Mouse (Mus musculus) myocyte (in vitro differentiated cells): Measurements from ENCODE around the gene Slc44a5. TPM values are rescaled to one million over a fixed set of nuclear protein-coding genes. Genes with fewer than 3 reads are reported as not detected.

Source experiments
- H3K27me3 ChIP-seq: one replicate; pipeline ENCODE4 v1.6.1; 2011; ENCODE audit not compliant: control insufficient read depth, insufficient read depth, insufficient read length
- H3K36me3 ChIP-seq: one replicate; pipeline ENCODE4 v1.6.1; 2011; ENCODE audit not compliant: control insufficient read depth, insufficient read depth
- H3K4me2 ChIP-seq: one replicate; pipeline ENCODE4 v1.6.1; 2011; ENCODE audit warnings: low read depth, control low read depth
- H3K4me3 ChIP-seq: one replicate; pipeline ENCODE4 v1.5.1; 2011; ENCODE audit warnings: mild to moderate bottlenecking, control low read depth, moderate library complexity
- H3K79me2 ChIP-seq: one replicate; pipeline ENCODE4 v1.6.1; 2011; ENCODE audit not compliant: control insufficient read depth, insufficient read depth
- H3ac ChIP-seq: one replicate; pipeline ENCODE4 v1.6.1; 2011; ENCODE audit not compliant: control insufficient read depth, insufficient read length
- CEBPB ChIP-seq: IDR thresholded peaks from 2 replicates; pipeline ENCODE4 v1.6.1; 2011; ENCODE audit warnings: mild to moderate bottlenecking, moderate library complexity; ENCODE audit not compliant: poor library complexity, insufficient read depth, severe bottlenecking
- E2F4 ChIP-seq: IDR thresholded peaks from one replicate; pipeline ENCODE4 v1.6.1; 2011; ENCODE audit warnings: mild to moderate bottlenecking, control low read depth, moderate library complexity; ENCODE audit not compliant: insufficient read depth
- MAX ChIP-seq: IDR thresholded peaks from one replicate; pipeline ENCODE4 v1.6.1; 2011; ENCODE audit warnings: low read depth, mild to moderate bottlenecking, control low read depth
- MYOD1 ChIP-seq, 3 experiments: IDR thresholded peaks; one replicate each; pipeline ENCODE4 v1.6.1; 2011; ENCODE audit warnings: control low read depth in 2 of 3, low read depth in 2 of 3, mild to moderate bottlenecking in 2 of 3, moderate library complexity in 1 of 3; ENCODE audit not compliant: insufficient read length in 2 of 3, control insufficient read depth in 1 of 3
- MYOG ChIP-seq, 3 experiments: IDR thresholded peaks; one replicate each; pipeline ENCODE4 v1.6.1; 2011; ENCODE audit warnings: control low read depth in 2 of 3, low read depth in 2 of 3, mild to moderate bottlenecking in 2 of 3; ENCODE audit not compliant: insufficient read length in 2 of 3, control insufficient read depth in 1 of 3, insufficient read depth in 1 of 3
- POLR2A ChIP-seq: IDR thresholded peaks from one replicate; pipeline ENCODE4 v1.6.1; 2011; ENCODE audit warnings: low read depth, mild to moderate bottlenecking, control low read depth, moderate library complexity; ENCODE audit not compliant: insufficient read length
- POLR2AphosphoS2 ChIP-seq: IDR thresholded peaks from one replicate; pipeline ENCODE4 v1.6.1; 2011; ENCODE audit warnings: low read depth, control low read depth; ENCODE audit not compliant: insufficient read length
- REST ChIP-seq: IDR thresholded peaks from one replicate; pipeline ENCODE4 v1.6.1; 2011; ENCODE audit warnings: mild to moderate bottlenecking, control low read depth, moderate library complexity; ENCODE audit not compliant: insufficient read depth, insufficient read length
- SRF ChIP-seq: IDR thresholded peaks from one replicate; pipeline ENCODE4 v1.6.1; 2011; ENCODE audit warnings: low read depth; ENCODE audit not compliant: control insufficient read depth, insufficient read length
- TCF12 ChIP-seq: IDR thresholded peaks from one replicate; pipeline ENCODE4 v1.6.1; 2011; ENCODE audit warnings: mild to moderate bottlenecking, control low read depth; ENCODE audit not compliant: poor library complexity, insufficient read depth, severe bottlenecking
- TCF3 ChIP-seq: IDR thresholded peaks from one replicate; pipeline ENCODE4 v1.6.1; 2011; ENCODE audit warnings: low read depth, control low read depth; ENCODE audit not compliant: insufficient read length
- USF1 ChIP-seq: IDR thresholded peaks from one replicate; pipeline ENCODE4 v1.6.1; 2011; ENCODE audit warnings: low read depth, mild to moderate bottlenecking, control low read depth, moderate library complexity
- polyA plus RNA-seq: library from polyadenylated mRNA; unstranded; fragments of >200 nt; fragmentation: generic; extraction: Trizol; gene quantifications from one replicate; pipeline ENCODE4 v1.2.1, GENCODE M21; 2012; ENCODE audit warnings: missing spikeins

Slc44a5 gene
- polyA plus RNA-seq, 1 experiment, result not detected

DNA sequence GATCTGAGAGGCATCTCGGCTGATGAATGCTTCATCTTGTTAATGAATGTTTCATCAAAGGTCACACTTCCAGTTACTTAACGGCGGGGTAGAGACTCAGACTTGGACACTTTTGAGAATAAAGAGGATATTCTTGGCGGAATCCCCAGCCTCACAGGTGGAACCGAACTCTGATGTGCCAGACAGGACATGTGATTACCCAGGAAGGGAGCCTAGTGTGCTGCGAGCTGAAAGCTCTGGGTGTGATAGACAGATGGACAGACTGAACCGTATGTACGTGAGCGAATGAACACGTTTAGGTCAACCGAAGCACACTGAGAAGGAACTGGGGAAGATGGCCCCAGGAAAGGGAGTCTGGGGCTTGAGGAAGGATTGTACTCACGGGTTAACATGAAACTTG is 228.6 kb downstream of the Slc44a5 start:
- Histone ChIP-seq H3K4me2 (no peak overlapping the region), H3K27me3 (no peaks in the 10 kb centered on the region), H3K79me2 (no peaks in the 10 kb centered on the region), H3ac (no peak overlapping the region), H3K36me3 (no peaks in the 10 kb centered on the region), H3K4me3 (no peak overlapping the region)
- TF ChIP-seq TCF12 (no peak), TCF3 (no peak), POLR2A (no peak), E2F4 (no peak), MYOG (IDR thresholded peaks at IDR 0.05; ENCODE audit: control insufficient read depth in 1 of 3, insufficient read depth in 1 of 3, insufficient read length in 2 of 3, low read depth in 2 of 3) (no peak), MYOD1 (IDR thresholded peaks at IDR 0.05; ENCODE audit: control insufficient read depth in 1 of 3, insufficient read length in 2 of 3, low read depth in 2 of 3) (no peak), REST (no peak), MAX (no peak), USF1 (no peak), POLR2AphosphoS2 (no peak), SRF (no peak), CEBPB (no peak)

DNA sequence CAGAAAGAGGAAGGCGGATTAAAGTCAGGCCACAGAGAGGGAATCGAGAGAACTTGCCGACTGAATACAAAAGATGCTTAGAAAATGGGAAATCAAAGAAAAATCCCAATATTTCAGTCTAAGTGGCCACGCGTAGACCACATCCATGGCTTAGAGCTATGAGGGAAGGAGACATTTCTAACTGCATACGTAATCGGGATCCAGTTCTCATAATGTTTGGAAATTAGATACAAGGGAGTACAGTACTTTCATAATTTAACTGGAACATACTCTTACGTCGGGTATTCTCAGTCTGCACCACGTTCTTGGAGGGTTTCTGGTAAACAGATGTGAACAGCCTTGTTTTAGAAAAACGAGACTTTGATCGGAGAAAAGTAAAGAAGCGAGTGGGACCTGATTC is 229.1 kb downstream of the Slc44a5 start:
- Histone ChIP-seq H3K27me3 (no peaks in the 10 kb centered on the region), H3K4me2 (no peak overlapping the region), H3K4me3 (no peak overlapping the region), H3K36me3 (no peaks in the 10 kb centered on the region), H3ac (no peak overlapping the region), H3K79me2 (no peaks in the 10 kb centered on the region)
- no peak for TF ChIP-seq USF1
- TF ChIP-seq MYOG (IDR thresholded peaks at IDR 0.05; ENCODE audit: control insufficient read depth in 1 of 3, insufficient read depth in 1 of 3, insufficient read length in 2 of 3, low read depth in 2 of 3), result no peak
- TF ChIP-seq CEBPB, result no peak
- TF ChIP-seq POLR2AphosphoS2, result no peak
- TF ChIP-seq MYOD1 (IDR thresholded peaks at IDR 0.05; ENCODE audit: control insufficient read depth in 1 of 3, insufficient read length in 2 of 3, low read depth in 2 of 3), result no peak
- TF ChIP-seq E2F4, result no peak
- TF ChIP-seq POLR2A, result no peak

DNA sequence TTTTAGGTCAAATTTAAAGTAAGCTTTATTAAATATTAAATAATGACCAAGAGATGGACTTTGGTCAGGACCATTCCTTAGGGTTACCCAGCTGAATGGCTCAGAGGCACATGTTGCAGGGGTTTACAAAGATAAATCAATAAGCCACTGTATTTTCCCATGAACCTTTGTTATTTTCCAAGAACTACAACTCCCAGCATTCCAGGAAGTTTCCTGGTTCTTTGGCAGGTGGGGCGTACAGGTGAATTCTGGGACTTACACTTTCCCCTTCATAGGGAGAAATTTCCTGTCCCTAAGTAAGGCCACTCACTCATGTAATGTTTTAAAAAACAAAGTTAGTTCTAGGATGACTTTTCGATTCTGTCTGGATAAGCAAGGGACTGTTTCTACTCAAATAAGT is 235.2 kb downstream of the Slc44a5 start:
- TF ChIP-seq USF1, result no peak
- TF ChIP-seq SRF, result no peak
- TF ChIP-seq POLR2A, result no peak
- no peak for TF ChIP-seq CEBPB
- TF ChIP-seq REST, result no peak
- TF ChIP-seq TCF3, result no peak
- TF ChIP-seq MYOG (IDR thresholded peaks at IDR 0.05; ENCODE audit: control insufficient read depth in 1 of 3, insufficient read depth in 1 of 3, insufficient read length in 2 of 3, low read depth in 2 of 3), result no peak
- no peak for TF ChIP-seq POLR2AphosphoS2
- TF ChIP-seq TCF12, result no peak
- TF ChIP-seq MAX, result no peak
- no peak for TF ChIP-seq E2F4
- no peak for TF ChIP-seq MYOD1 (IDR thresholded peaks at IDR 0.05; ENCODE audit: control insufficient read depth in 1 of 3, insufficient read length in 2 of 3, low read depth in 2 of 3)
- H3K4me2 ChIP-seq, result no peak overlapping the region
- no peaks in the 10 kb centered on the region for H3K27me3 ChIP-seq
- no peak overlapping the region for H3ac ChIP-seq
- H3K79me2 ChIP-seq, result no peaks in the 10 kb centered on the region
- H3K36me3 ChIP-seq, result no peaks in the 10 kb centered on the region
- no peak overlapping the region for H3K4me3 ChIP-seq

DNA sequence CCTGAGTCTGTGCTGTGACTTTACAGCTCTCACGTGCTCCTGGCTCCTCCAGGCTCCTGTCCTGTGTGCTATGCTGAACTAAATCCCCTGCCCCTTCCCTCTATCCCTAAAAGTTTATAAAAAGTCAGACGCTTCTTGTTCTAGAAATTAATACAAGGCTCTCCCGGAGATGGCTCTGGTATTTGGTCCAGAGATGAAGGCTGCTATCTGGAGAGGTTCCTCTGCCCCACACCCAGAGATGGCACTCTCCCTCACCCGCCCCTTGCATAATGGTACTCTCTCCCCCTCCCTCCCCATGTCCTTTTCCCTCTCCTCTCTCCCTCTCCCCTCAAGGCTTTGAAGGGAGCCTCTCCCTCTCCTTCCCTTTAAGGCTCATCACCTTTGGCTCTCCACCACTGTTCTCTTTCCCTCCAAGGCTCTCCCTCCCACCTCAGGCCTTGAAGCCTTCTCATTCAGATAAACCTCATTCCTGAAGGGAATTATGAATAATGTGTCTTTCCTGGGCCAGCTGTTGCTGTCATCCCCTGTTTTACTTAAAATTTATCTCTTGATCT is 236.0 kb downstream of the Slc44a5 start:
- Histone ChIP-seq H3K36me3 (no peaks in the 10 kb centered on the region), H3K79me2 (no peaks in the 10 kb centered on the region), H3K4me2 (no peak overlapping the region), H3K27me3 (no peaks in the 10 kb centered on the region), H3ac (no peak overlapping the region), H3K4me3 (no peak overlapping the region)
- TF ChIP-seq POLR2AphosphoS2 (no peak), REST (no peak), MYOG (IDR thresholded peaks at IDR 0.05; ENCODE audit: control insufficient read depth in 1 of 3, insufficient read depth in 1 of 3, insufficient read length in 2 of 3, low read depth in 2 of 3) (no peak), SRF (no peak), TCF3 (no peak), USF1 (no peak), MYOD1 (IDR thresholded peaks at IDR 0.05; ENCODE audit: control insufficient read depth in 1 of 3, insufficient read length in 2 of 3, low read depth in 2 of 3) (no peak), MAX (no peak), CEBPB (no peak), E2F4 (no peak), TCF12 (no peak), POLR2A (no peak)
